Mouse (Mus musculus) liver, embryonic 16.5 days (tissue): ENCODE results near the gene Khdc1c. TPM values are rescaled to one million over a fixed set of nuclear protein-coding genes. Genes with fewer than 3 reads are reported as not detected.

Source experiments
- ATAC-seq: fragments of 200-750 bp; cut with Nextera tagmentation; 2 replicates; pipeline ENCODE4 v1.8.0; 2017; ENCODE audit warnings: low read depth, mild to moderate bottlenecking, moderate number of reproducible peaks, moderate library complexity
- H3K27ac ChIP-seq: fragments of 300-500 bp; sonication (generic); 2 replicates; pipeline ENCODE4 v1.5.1; 2014; ENCODE audit warnings: mild to moderate bottlenecking, low read length
- H3K27me3 ChIP-seq: fragments of 300-500 bp; sonication (generic); 2 replicates; pipeline ENCODE4 v1.6.1; 2014; ENCODE audit warnings: low read depth, low read length, mixed read lengths; ENCODE audit not compliant: control insufficient read depth, insufficient read depth
- H3K36me3 ChIP-seq: fragments of 300-500 bp; sonication (generic); 2 replicates; pipeline ENCODE4 v1.6.1; 2014; ENCODE audit warnings: mild to moderate bottlenecking; ENCODE audit not compliant: control insufficient read depth, insufficient read depth
- H3K4me1 ChIP-seq: fragments of 300-500 bp; sonication (generic); 2 replicates; pipeline ENCODE4 v1.6.1; 2014; ENCODE audit warnings: low read depth, low read length, mixed read lengths; ENCODE audit not compliant: control insufficient read depth
- H3K4me2 ChIP-seq: fragments of 300-500 bp; sonication (generic); 2 replicates; pipeline ENCODE4 v1.6.1; 2014; ENCODE audit warnings: low read depth, low read length, mixed read lengths
- H3K4me3 ChIP-seq: fragments of 300-500 bp; sonication (generic); 2 replicates; pipeline ENCODE4 v1.5.1; 2014; ENCODE audit warnings: low read depth, mild to moderate bottlenecking, low read length
- H3K9ac ChIP-seq: fragments of 300-500 bp; sonication (generic); 2 replicates; pipeline ENCODE4 v1.6.1; 2014; ENCODE audit warnings: low read depth, low read length
- H3K9me3 ChIP-seq: fragments of 300-500 bp; sonication (generic); replicated peaks from 2 replicates; pipeline ENCODE4 v1.6.1; 2016; ENCODE audit warnings: low read length; ENCODE audit not compliant: control insufficient read depth
- WGBS: fragments of 180-500 bp; shearing (Covaris S2); extraction: QIAGEN DNeasy Blood & Tissue Kit; methylation state at CpG from one replicate; pipeline ENCODE4 v1.1.7; 2014; ENCODE audit not compliant: insufficient replicate concordance; 5-methylcytosine and 5-hydroxymethylcytosine counted together
- polyA plus RNA-seq: library from polyadenylated mRNA; unstranded; fragments of >200 nt; fragmentation: Nextera tagmentation; extraction: Ambion mirVana; gene quantifications from 2 replicates; pipeline ENCODE4 v1.2.1, GENCODE M21; 2015

Khdc1c gene
- polyA plus RNA-seq, 1 experiment from 2014 or later: not detected

DNA sequence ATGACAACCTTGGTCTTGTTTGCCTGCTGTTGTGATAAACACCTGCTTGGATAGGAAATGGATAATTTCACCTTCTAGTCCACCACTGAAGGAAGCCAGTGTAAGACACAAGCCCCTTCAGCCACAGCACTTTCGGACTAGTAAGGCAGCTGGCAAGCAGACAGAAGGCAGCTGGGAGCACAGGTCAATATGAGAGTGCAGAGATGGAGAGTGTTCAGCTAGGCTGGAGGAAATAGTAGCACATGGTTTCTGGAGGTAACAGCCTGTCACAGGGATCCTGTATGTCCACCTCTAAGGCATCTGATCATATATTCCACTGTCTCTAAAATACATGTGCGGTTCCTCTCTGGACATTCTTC lies 44.0 kb downstream of the Khdc1c start:
- Histone ChIP-seq H3K27ac (no peak overlapping the region), H3K4me1 (no peaks in the 10 kb centered on the region), H3K4me3 (no peak overlapping the region), H3K27me3 (no peaks in the 10 kb centered on the region), H3K36me3 (no peaks in the 10 kb centered on the region), H3K4me2 (no peak overlapping the region), H3K9ac (no peak overlapping the region), H3K9me3 (no peaks in the 10 kb centered on the region)
- no peak for ATAC-seq
- 73% methylated on average over 2 of the region's 2 CpGs for WGBS

DNA sequence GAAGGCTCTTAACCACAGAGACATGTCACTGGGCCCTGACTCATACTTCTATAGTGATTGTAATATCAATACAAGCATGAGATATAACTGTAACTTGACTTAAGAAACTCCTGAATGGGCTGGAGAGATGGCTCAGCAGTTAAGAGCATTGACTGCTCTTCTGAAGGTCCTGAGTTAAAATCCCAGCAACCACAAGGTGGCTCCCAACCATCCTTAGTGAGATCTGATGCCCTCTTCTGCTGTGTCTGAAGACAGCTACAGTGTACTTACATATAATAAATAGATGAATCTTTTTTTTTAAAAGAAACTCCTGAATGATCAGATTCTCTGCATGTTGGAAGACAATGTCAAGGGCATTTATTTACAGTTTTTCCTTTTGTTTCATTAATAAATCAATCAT lies 51.2 kb downstream of the Khdc1c start:
- no peaks in the 10 kb centered on the region for H3K9me3 ChIP-seq
- H3K36me3 ChIP-seq: no peaks in the 10 kb centered on the region
- no peak overlapping the region for H3K9ac ChIP-seq
- no peak overlapping the region for H3K4me2 ChIP-seq
- H3K4me3 ChIP-seq: no peak overlapping the region
- H3K4me1 ChIP-seq: no peaks in the 10 kb centered on the region
- H3K27ac ChIP-seq: no peak overlapping the region
- ATAC-seq: no peak
- H3K27me3 ChIP-seq: no peaks in the 10 kb centered on the region

Other genes with a start within 250 kb of the Khdc1c start
- 3.0 and 3.3 TPM in 2 replicates for gene Tmem14a, start 149.8 kb upstream of the Khdc1c start, polyA plus RNA-seq
- 150 and 162 TPM in 2 replicates for gene Gsta3, start 127.7 kb upstream of the Khdc1c start, polyA plus RNA-seq
- not detected in 2 replicates for gene Khdc1a, start 18.7 kb upstream of the Khdc1c start, polyA plus RNA-seq
- gene Khdc1b, start 15.2 kb downstream of the Khdc1c start, polyA plus RNA-seq: 0.04 TPM in 1 of 2 replicates, not detected in the other